Mouse (Mus musculus) cerebellum, adult 2 months (tissue): ENCODE measurements around the gene Gabrb1.

Source experiments
- CTCF ChIP-seq: fragments of 200-500 bp; IDR thresholded peaks from 2 replicates; pipeline ENCODE4 v1.5.1; 2011; ENCODE audit warnings: low read depth, mild to moderate bottlenecking, control low read depth, low read length, moderate library complexity, borderline replicate concordance; ENCODE audit not compliant: insufficient read depth
- POLR2A ChIP-seq: fragments of 200-500 bp; IDR thresholded peaks from 2 replicates; pipeline ENCODE4 v1.6.1; 2011; ENCODE audit warnings: low read length, control low read depth, borderline replicate concordance; ENCODE audit not compliant: insufficient read depth

- TF ChIP-seq POLR2A (no peak), CTCF (peak; percentile 41; the same call in 1 of the 2 replicates)
Measured at GRCm38 (mm10) chr5:72094582-72094981, 436.7 kb downstream of the Gabrb1 start.
